Mouse (Mus musculus): Measurements from ENCODE around the gene Smco1.

DNA sequence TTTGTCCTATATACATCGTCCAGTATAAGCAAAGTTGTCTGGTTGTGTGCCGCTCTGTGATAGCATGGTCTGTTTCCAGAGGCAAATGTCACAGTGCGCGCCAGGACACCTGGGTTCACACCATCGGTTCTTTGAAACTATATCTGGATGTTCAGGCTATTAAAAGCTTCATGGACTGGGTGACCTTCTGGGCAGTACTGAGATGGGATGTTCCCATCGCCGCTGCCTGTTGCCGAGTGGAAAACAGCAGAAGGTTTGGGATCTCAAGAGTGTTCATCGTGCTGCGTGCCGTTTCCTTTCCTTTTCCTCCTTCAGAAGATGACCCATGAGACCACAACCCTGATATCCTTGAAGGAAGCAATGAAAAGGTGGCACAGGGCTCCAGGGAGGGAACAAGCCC lies at the start of gene Smco1:
- TF ChIP-seq CTCF (IDR thresholded peaks at IDR 0.05; ENCODE audit: extremely low read depth, insufficient read depth, low read length) (no peak), POLR2A (IDR thresholded peaks at IDR 0.05; ENCODE audit: extremely low read depth, insufficient read depth, low read length) (no peak)

Data from cortical plate, adult 2 months (tissue).